Mouse (Mus musculus): ENCODE data around the gene Ceacam16.

DNA sequence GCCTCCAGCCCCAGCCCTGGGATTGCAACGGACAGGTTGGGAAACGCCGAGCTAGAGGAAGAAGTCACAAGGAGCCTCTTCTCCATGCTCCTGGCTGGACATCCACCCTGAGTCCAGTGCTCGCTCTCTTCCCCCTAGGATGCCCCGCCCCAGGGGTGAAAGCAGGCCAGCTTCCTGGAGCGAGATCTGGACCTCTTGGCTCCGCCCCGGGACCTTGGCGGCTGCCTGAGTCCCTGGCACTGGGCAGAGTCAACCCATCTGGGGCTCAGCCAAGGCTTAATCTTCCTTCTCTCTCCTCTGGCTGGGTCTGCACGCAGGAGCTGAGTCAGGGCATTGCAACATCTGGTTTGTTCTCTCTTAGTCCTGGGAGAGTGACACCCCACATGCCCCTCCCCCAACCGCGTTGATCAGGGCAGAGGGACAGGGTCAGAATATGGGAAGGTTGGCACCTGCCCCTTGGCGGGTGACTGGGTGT, 30.4 kb downstream of the Ceacam16 start:
- TF ChIP-seq CTCF (IDR thresholded peaks at IDR 0.05; ENCODE audit: extremely low read depth, insufficient read depth, insufficient read length, insufficient replicate concordance) (no peak), POLR2A (IDR thresholded peaks at IDR 0.05; ENCODE audit: low read depth, low read length) (no peak)

All from spleen, adult 2 months (tissue).